In the genomic region with DNA sequence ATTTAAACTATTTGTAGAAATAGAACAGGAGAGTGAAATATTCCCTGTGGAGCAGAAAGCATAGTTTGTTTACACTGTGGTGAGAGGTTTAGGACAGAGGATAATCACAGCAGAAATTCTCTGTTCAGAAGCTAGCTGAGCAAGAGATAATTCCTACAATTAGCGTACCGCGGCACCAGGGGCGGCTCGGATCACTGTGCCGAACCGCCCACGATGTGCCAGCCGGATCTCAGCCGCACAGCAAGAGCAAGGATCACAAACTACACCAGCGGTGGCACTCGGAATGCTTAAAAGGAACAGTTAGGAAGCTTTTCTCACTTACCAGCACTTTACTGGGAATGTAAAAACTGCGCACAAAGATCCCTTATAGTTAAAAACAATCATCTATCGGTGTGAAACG, we compare ENCODE assay signal across 12 mouse cellular contexts. TPM values are rescaled to one million over a fixed set of nuclear protein-coding genes. Genes with fewer than 3 reads are reported as not detected.
A peak's percentile ranks its signal among the peaks of the same experiment; 100 is the strongest.
DNase-seq lines count a peak whose midpoint lies in the region; ATAC-seq lines count a peak whose summit lies in the region.
"Had no signal": no experiment of that assay in that cellular context is flagged by ENCODE, and none has a peak within 500 bp of the region (broad histone marks: within the 10 kb centered on the region; RNA-seq: fewer than 3 reads in every experiment).

No protein-coding gene starts in this region.

- WGBS in heart, embryonic 11.5 days (ENCODE audit: insufficient replicate concordance) = 55% methylated on average over 15 of the region's 15 CpGs
- WGBS in midbrain, embryonic 13.5 days = 48% methylated on average over 15 of the region's 15 CpGs
- WGBS in midbrain, embryonic 11.5 days = 47% methylated on average over 15 of the region's 15 CpGs

- H3K27me3 ChIP-seq in heart, embryonic 11.5 days (ENCODE audit: control insufficient read depth, insufficient read depth, low read length) = no peaks in the 10 kb centered on the region
- no peaks in the 10 kb centered on the region for H3K27me3 ChIP-seq in midbrain, embryonic 13.5 days
- no peaks in the 10 kb centered on the region for H3K27me3 ChIP-seq in midbrain, embryonic 11.5 days (ENCODE audit: control insufficient read depth, insufficient read depth, low read length)
- H3K27me3 ChIP-seq: liver, embryonic 13.5 days had no signal

- H3K9me3 ChIP-seq in heart, embryonic 11.5 days (replicated peaks; ENCODE audit: control insufficient read depth, low read length) = no peaks in the 10 kb centered on the region
- no peaks in the 10 kb centered on the region for H3K9me3 ChIP-seq in midbrain, embryonic 13.5 days
- H3K9me3 ChIP-seq in midbrain, embryonic 11.5 days (ENCODE audit: control insufficient read depth, low read length) = no peaks in the 10 kb centered on the region
- H3K9me3 ChIP-seq: liver, embryonic 13.5 days; midbrain, embryonic 10.5 days had no signal

- DNase-seq in heart, adult 11 months = no peak
- no peak for DNase-seq in midbrain, embryonic 11.5 days (ENCODE audit: low spot score, missing footprints)
- DNase-seq in frontal cortex, postnatal 36 days (ENCODE audit: low spot score in 2 of 2) = peak; percentile 20 to 21
- no peak for DNase-seq in spleen, postnatal 36 days (ENCODE audit: low spot score in 2 of 2)
- no peak for DNase-seq in cerebellum, postnatal 10 days
- DNase-seq: gastrocnemius, postnatal 36 days; liver, embryonic 13.5 days had no signal

- no peak for ATAC-seq in heart, embryonic 11.5 days (replicated peaks; ENCODE audit: insufficient number of reproducible peaks, low FRiP score, low TSS enrichment)
- no peak for ATAC-seq in midbrain, embryonic 13.5 days
- ATAC-seq in midbrain, embryonic 11.5 days (ENCODE audit: low FRiP score) = no peak
- 0 out of 2 replicates have a peak, but pooled peaks have one; percentile 29 for ATAC-seq in megakaryocyte progenitor cell, adult 5-6 weeks (replicated peaks; ENCODE audit: poor library complexity)

- H3K9ac ChIP-seq in heart, embryonic 11.5 days (ENCODE audit: low read depth, low read length) = no peak overlapping the region
- H3K9ac ChIP-seq in midbrain, embryonic 13.5 days (replicated peaks) = no peak overlapping the region
- H3K9ac ChIP-seq in midbrain, embryonic 11.5 days (ENCODE audit: low read length) = no peak overlapping the region
- H3K9ac ChIP-seq: liver, embryonic 13.5 days had no signal

- H3K4me3 ChIP-seq in heart, embryonic 11.5 days (ENCODE audit: low read depth, low read length) = no peak overlapping the region
- no peak overlapping the region for H3K4me3 ChIP-seq in midbrain, embryonic 13.5 days (replicated peaks)
- no peak overlapping the region for H3K4me3 ChIP-seq in midbrain, embryonic 11.5 days (ENCODE audit: low read depth, low read length)
- H3K4me3 ChIP-seq: liver, embryonic 13.5 days; midbrain, embryonic 10.5 days had no signal

- H3K4me2 ChIP-seq in heart, embryonic 11.5 days = peak overlapping the region; percentile 6; the same call in 1 of the 2 replicates
- 0 out of 2 replicates have a peak overlapping the region, but pooled peaks have one; percentile 17 for H3K4me2 ChIP-seq in midbrain, embryonic 13.5 days (replicated peaks)
- H3K4me2 ChIP-seq in midbrain, embryonic 11.5 days = no peak overlapping the region
- H3K4me2 ChIP-seq: liver, embryonic 13.5 days had no signal

- H3K36me3 ChIP-seq in heart, embryonic 11.5 days (ENCODE audit: control insufficient read depth, insufficient read depth, low read length) = no peaks in the 10 kb centered on the region
- H3K36me3 ChIP-seq in midbrain, embryonic 13.5 days = no peaks in the 10 kb centered on the region
- H3K36me3 ChIP-seq in midbrain, embryonic 11.5 days (ENCODE audit: control insufficient read depth, insufficient read depth, low read length) = no peaks in the 10 kb centered on the region
- H3K36me3 ChIP-seq: liver, embryonic 13.5 days; midbrain, embryonic 10.5 days had no signal

- H3K4me1 ChIP-seq in heart, embryonic 11.5 days (ENCODE audit: control insufficient read depth, insufficient read depth, low read length) = no peaks in the 10 kb centered on the region
- H3K4me1 ChIP-seq in midbrain, embryonic 13.5 days (replicated peaks) = no peaks in the 10 kb centered on the region
- no peaks in the 10 kb centered on the region for H3K4me1 ChIP-seq in midbrain, embryonic 11.5 days (ENCODE audit: control insufficient read depth, insufficient read depth, low read length)
- H3K4me1 ChIP-seq: liver, embryonic 13.5 days had no signal

- H3K27ac ChIP-seq in heart, embryonic 11.5 days (ENCODE audit: low read depth, low read length) = no peak overlapping the region
- H3K27ac ChIP-seq in midbrain, embryonic 13.5 days = no peak overlapping the region
- H3K27ac ChIP-seq in midbrain, embryonic 11.5 days (ENCODE audit: low read depth, low read length) = no peak overlapping the region
- H3K27ac ChIP-seq: liver, embryonic 13.5 days; midbrain, embryonic 10.5 days; stomach, postnatal 0 days had no signal

RNA-seq across cellular contexts. Expression of gene Lrba, which starts 28.5 kb away (rescaled TPM):
- polyA plus RNA-seq in heart, embryonic 11.5 days (2014; fragmentation: Nextera tagmentation; extraction: Ambion mirVana) = 3.7 and 4.1 TPM in 2 replicates
- 5.5 and 7.0 TPM in 2 replicates for polyA plus RNA-seq in midbrain, embryonic 13.5 days (2015; fragmentation: Nextera tagmentation; extraction: Ambion mirVana)
- polyA plus RNA-seq in midbrain, embryonic 11.5 days (2014; fragmentation: Nextera tagmentation; extraction: Ambion mirVana) = 7.9 TPM in 2 replicates
- 11.5 and 12.8 TPM in 2 replicates for total RNA-seq in megakaryocyte progenitor cell, adult 5-6 weeks (2015)
- total RNA-seq in megakaryocyte progenitor cell, adult 5-6 weeks (2017) = 16.4 and 17.2 TPM in 2 replicates

RNA-seq across cellular contexts. Expression of gene Rps3a1, which starts 53.5 kb away (rescaled TPM):
- 950 and 968 TPM in 2 replicates for polyA plus RNA-seq in heart, embryonic 11.5 days (2014; fragmentation: Nextera tagmentation; extraction: Ambion mirVana)
- polyA plus RNA-seq in midbrain, embryonic 13.5 days (2015; fragmentation: Nextera tagmentation; extraction: Ambion mirVana) = 722 and 731 TPM in 2 replicates
- polyA plus RNA-seq in midbrain, embryonic 11.5 days (2014; fragmentation: Nextera tagmentation; extraction: Ambion mirVana) = 1,104 and 1,128 TPM in 2 replicates
- 3,851 and 3,962 TPM in 2 replicates for total RNA-seq in megakaryocyte progenitor cell, adult 5-6 weeks (2015)
- 6,854 and 7,683 TPM in 2 replicates for total RNA-seq in megakaryocyte progenitor cell, adult 5-6 weeks (2017)

Comparison
In these comparisons a context has a peak if more than half of its experiments do, and no peak if none do; other contexts are left out.
1. DNase-seq: peak in frontal cortex, postnatal 36 days (2 of 2); none in heart, adult 11 months (single experiment), midbrain, embryonic 11.5 days (single experiment), spleen, postnatal 36 days (0 of 2) and cerebellum, postnatal 10 days (0 of 2).